Mouse (Mus musculus): ENCODE measurements around the gene Dclk2.

Dclk2 gene

DNA sequence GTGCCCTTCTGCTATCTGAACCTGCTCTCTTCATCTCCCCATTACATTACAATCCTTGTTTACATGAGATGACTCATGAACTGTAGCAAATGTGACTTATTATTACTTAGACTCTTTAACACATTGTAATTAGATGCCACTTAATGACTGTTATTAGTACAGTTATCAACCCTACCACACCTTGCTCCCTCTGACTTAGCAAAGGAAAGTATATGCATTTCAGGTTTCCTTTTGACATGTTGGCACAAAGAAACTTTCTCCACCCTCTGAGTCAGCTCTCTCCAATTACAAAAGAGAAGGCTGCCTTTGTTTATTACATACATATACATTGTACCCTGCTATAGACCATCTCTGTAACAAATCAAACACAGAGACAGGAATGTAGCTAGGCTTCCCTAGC lies 33.1 kb downstream of the Dclk2 start:
- no peak for DNase-seq

GRCm38 (mm10) chr3:86885180-86885579 lies 35.5 kb downstream of the Dclk2 start:
- no peak for DNase-seq

- DNase-seq = no peak
Measured at GRCm38 (mm10) chr3:86884481-86884880, 36.2 kb downstream of the Dclk2 start.

DNA sequence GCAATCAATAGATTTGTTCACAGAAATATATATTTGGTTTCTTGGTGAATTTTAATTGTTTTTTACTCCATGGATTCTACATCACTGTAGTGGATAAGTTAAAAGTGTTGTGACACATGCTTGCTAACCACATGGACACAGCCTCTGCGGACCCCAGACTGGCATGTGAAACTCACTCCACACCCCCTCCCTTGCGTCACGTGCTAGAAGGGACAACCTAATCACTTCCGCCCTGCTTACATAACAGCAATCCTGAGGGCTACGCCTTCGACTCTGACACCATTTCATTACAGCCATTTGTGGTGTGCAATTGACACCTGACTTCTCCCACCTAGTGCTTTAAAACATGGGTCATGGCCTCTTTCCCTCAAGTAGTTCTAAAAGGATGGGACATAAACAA lies 36.7 kb downstream of the Dclk2 start:
- DNase-seq = no peak

GRCm38 (mm10) chr3:86875912-86876311 lies 44.7 kb downstream of the Dclk2 start:
- DNase-seq = no peak

DNA sequence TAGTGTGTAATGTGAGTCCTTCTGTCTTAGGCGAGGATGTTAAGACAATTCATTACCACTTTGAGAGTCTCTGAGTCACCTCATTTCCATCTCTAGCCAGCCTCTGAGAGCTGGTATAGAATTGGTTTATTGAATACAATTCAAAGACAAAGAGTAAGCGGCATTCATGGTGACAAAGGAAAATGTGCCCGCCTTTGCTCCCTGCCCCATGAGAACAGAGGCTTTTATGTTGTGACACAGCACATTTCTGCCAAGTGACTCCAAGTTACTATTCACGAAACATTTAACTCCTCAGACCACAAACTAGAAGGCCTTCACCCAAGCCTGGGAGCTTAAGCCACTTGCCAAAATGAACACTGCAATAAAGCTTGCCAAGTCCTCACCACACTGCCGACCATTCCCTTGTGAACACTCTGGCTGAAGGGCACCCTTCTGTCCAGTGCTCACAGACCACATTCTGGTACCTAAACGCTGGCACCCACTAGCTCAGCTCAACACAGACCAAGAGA lies 47.5 kb downstream of the Dclk2 start:
- DNase-seq = no peak

DNA sequence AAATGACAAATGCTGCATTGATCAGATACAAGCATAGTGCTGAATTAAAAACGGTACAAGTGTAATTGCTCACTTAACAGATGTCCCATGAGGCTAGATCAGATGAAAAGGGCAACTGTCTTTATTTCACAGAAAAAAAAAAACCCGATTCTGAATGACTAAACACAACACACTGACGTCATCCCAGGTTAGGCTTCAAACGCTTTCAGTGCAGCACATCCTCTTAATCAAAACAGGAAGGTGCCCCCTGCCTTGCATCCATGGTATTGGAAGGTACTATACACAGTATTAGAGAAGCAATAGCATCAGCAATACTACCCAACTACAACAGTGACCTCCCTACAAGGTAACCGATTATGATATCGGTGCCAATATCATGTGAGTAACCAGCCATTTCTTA lies 49.7 kb downstream of the Dclk2 start:
- DNase-seq = no peak

GRCm38 (mm10) chr3:86870411-86870810 lies 50.2 kb downstream of the Dclk2 start:
- no peak for DNase-seq

DNA sequence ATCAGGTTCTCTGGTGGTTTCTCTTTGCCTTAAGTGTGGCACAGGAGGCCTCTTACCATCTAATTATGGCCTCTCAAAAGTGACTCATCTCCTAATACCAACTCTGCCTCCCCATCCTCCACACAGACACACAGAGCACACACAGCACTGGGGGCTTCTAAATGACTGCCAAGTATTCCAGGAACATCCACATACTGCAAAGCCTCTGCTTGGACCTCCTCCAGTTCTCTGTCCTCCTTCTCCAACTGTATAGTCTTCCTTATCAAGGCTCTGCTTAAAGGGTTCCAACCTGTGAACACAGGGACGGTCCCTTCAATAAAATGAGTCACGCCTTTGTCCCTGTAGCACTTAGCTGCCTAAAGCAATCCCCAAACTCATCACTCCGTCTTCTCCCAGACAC lies 51.9 kb downstream of the Dclk2 start:
- no peak for DNase-seq

DNA sequence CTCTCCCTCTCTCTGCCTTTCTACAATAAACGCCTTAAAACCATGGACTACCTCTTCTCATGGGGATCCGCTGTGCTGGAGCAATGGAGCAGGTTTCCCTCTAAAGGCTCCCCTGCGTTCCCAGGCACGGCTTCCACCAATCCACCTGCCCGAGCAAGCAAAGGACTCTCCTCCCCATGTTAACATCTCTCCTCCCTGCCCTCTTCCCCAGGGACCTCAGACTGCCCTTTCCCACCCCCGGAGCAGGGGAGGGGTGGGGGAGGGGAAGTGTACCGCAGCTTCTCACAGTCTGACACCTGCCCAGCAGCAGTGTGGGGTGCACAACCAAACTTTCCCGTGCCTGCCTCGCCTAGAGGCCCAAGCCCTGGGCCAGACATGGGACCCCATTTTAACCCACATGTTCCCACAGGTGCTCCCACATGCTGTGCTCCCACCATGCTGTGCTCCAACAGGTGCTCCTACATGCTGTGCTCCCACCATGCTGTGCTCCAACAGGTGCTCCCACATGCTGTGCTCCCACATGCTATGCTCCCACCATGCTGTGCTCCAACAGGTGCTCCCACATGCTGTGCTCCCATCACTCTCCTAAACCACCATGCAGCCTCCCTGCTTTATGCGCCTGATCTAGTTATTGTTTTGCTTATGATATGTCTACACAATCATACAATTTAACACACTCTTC lies 57.2 kb downstream of the Dclk2 start:
- DNase-seq = no peak

GRCm38 (mm10) chr3:86862939-86863311 lies 57.7 kb downstream of the Dclk2 start:
- DNase-seq = peak in 1 of 2 experiments; percentile 50

DNA sequence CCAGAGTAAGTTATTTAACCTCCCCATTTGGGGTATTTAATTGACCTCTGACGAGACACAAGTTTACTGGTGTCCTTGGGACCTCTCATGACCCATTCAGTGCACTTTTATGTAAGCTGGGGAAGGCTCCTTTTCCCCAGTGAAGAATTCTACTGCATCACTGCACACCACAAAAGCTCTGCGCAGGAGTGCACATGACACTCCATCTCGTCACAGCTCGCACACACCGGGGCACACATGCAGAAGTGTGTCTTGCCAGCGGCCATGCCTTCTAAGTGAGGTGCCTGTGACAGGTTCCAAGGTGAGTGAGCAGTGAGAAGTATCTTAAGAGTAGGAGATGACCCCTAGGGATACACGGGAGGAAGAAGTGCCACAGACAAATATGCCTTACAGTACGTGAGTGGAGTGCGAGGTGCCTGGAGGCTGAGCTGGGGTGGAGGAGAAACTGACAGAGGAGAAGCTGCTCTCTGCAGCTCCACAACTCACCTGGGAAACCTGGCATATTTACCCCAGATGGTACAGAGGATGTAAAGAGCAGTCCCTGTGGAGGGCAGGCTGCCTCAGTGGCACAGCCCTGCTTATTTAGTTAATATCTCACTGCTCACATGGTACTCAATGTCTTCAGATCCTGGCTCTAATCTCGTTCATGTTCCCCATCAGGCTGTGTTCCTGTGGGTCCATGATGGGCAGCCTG lies 58.3 kb downstream of the Dclk2 start:
- no peak for DNase-seq

- DNase-seq = no peak
Measured at GRCm38 (mm10) chr3:86859791-86860190, 60.9 kb downstream of the Dclk2 start.

DNA sequence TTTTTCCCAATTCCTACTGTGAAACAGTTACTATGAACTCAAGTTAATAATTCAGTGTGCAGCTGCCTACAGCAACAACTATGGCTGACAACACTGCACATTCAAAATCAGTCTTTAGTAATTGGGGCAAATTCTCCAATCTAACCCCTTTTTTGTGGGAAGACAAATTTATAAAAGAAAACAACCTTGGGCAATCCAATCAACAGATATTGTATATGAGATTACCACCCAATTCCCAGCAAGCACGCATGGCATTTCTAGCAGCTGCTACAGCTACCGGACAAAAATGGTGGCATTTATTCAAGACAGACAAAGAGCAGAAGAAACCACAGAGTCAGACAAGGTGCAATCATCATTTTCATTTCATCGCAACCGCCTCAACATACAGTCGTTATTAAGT lies 62.0 kb downstream of the Dclk2 start:
- DNase-seq = no peak

DNA sequence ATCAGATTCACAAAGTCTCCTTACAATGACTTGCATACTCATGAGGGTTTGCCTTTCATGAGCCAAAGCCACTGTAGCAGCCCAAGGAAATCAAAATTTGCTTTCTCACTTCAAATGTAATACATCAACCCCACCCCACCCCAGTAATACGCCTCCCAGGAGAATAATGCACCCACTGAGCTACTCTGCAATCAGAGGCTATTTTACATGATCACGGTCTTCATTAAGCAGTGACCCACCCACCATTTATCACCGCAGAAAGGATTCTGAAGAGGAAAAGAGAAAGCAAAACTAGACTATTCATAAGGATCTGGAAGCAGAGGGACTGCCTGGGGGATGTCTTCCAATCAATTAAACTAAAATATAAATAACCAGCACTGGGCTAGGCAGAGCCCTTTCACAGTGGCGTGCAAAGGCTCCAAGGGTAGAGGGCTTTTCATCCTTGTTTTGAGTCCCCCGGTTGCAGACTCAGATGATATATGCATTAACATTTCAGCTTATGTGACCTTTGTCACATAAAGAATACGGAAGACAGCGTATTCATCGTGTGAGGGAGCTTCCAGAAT lies 62.7 kb downstream of the Dclk2 start:
- no peak for DNase-seq

DNA sequence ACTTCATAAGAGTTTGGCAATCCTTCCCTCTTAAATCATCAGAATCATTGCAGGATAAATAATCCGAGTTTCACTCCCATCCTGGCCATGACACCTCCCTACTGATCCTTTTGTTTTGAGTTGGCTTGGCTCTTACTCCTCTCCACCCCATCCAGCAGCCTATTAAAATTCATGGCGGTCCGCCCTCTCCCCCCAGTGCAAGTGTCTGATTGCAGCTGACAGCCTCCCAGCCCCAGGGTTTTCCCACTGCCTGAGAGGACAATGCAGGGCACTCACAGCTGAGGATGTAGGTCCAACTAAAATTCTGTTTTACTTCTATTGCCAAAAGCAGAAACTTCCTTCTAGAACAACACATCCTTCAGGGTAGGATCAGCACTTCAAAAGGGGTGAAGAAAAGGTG lies 67.8 kb downstream of the Dclk2 start:
- DNase-seq = no peak

DNA sequence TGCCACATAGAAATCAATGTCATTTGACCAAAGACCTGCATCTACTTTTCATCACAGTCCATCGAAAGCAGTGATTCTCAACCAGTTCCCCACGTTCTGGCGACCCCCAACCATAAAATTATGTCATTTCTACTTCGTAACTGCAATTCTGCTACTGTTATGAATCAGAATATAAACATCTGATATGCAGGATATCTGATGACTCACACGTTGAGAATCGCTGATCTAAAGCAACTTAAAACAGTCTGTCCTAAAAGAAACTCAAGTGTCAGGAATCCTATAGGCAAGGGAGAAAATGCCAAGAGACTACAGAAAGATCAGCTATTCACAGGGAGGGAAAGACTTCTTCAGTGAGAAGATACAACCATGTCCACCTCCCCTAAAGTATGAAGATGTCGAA lies 69.5 kb downstream of the Dclk2 start:
- DNase-seq = no peak

DNA sequence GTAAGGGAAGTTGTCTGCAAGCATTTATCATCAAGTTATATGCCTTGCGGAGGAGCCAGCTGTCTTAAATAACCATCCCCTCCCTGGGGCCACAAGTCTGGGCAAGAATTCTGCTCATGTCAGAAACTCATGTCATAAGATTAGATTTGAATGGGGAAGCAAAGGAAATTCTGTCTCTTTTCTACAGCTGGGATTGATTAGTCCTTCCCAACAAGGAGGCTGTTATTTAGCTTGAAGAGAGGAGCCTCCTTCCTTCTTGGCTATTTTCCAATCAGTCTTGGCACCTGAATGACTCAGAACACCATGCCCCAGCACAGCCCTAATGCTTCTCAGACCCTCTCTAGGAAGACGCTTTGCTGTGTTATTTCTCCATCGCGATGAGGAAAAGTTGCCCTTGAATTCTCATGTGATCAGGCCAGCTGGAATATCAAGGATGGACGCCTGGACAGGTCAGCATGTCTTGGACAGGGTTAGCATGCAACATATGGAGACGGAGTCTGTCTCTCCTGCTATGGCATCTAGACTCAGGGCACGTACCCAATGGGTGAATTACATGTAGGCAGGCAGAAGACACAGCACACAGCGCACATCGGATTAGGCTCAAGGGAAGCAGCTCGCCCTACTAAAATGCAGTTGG lies 70.1 kb downstream of the Dclk2 start:
- peak; percentile 72 to 81 for DNase-seq

GRCm38 (mm10) chr3:86849337-86849736 lies 71.3 kb downstream of the Dclk2 start:
- no peak for DNase-seq

- no peak for DNase-seq
Measured at GRCm38 (mm10) chr3:86847536-86847935, 73.1 kb downstream of the Dclk2 start.

GRCm38 (mm10) chr3:86846036-86846435 lies 74.6 kb downstream of the Dclk2 start:
- DNase-seq = no peak

DNA sequence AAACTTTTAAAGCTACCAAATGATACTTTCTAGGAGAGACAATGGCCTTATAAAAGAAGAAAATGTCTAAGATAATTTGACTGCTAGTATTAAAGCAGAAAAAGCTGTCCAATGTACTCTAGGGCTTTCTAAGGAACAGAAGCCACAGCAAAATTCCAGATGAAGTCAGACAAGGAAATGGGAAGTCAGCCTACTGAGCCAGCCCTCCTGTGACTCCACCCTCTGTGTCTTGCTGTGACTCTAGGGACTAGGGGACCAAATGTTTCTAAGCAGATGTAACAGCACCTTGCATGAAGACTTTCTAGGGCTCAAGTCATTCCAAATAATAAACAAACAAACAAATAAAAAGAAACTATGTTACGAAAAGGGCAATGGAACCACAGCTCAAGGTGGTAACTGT lies 75.1 kb downstream of the Dclk2 start:
- no peak for DNase-seq

DNA sequence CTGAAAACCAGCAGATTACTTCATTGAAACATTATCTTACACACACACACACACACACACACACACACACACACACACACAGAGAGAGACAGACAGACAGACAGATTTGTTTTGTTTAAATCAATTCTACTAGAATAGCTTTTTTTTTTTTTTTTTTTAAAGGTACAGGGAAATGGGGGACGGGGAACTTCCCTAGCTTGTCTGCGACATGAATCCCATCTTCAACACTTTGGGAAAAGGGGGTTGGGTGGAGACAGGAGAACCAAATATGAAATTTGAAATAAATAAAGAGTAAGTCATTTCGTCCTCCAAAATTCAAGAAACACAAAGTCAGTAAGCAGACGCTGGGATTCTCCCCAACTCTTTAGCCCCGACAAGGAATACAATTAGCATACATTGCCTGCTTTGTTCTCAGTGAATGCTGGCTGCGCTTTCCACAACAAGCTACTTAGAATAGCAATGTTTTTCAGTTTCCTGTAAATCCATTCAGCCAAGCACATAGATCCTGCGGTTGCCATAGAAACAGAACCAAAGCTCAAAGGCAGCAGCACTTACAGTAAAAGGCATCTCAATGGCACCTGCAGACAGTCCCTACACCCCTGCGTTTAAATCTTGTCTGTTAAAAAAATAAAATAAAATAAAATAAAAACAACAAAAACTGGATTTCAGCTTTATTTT lies 75.7 kb downstream of the Dclk2 start:
- DNase-seq = no peak
